Mouse (Mus musculus) embryonic facial prominence, embryonic 10.5 days (tissue): Measurements from ENCODE around the gene Nfyc. TPM values are rescaled to one million over a fixed set of nuclear protein-coding genes. Genes with fewer than 3 reads are reported as not detected.

Experiments
- DNase-seq: peaks from one replicate; pipeline ENCODE4 v3.0.0-alpha.2; 2017; ENCODE audit warnings: low spot score
- H3K27ac ChIP-seq: fragments of 300-500 bp; sonication (generic); replicated peaks from 2 replicates; pipeline ENCODE4 v1.5.1; 2016; ENCODE audit warnings: mild to moderate bottlenecking
- H3K27me3 ChIP-seq: fragments of 300-500 bp; sonication (generic); replicated peaks from 2 replicates; pipeline ENCODE4 v1.6.1; 2016; ENCODE audit warnings: low read depth, mild to moderate bottlenecking; ENCODE audit not compliant: poor library complexity, severe bottlenecking
- H3K36me3 ChIP-seq: fragments of 300-500 bp; sonication (generic); replicated peaks from 2 replicates; pipeline ENCODE4 v1.6.1; 2016; ENCODE audit warnings: mild to moderate bottlenecking, moderate library complexity
- H3K4me1 ChIP-seq: fragments of 300-500 bp; sonication (generic); 2 replicates; pipeline ENCODE4 v1.6.1; 2016
- H3K4me3 ChIP-seq: fragments of 300-500 bp; sonication (generic); 2 replicates; pipeline ENCODE4 v1.5.1; 2016; ENCODE audit warnings: mild to moderate bottlenecking, moderate library complexity
- H3K9me3 ChIP-seq: fragments of 300-500 bp; sonication (generic); 2 replicates; pipeline ENCODE4 v1.6.1; 2016; ENCODE audit warnings: mild to moderate bottlenecking
- WGBS: fragments of 180-500 bp; shearing (Covaris S2); methylation state at CpG from one replicate; pipeline ENCODE4 v1.1.7; 2016; 5-methylcytosine and 5-hydroxymethylcytosine counted together
- microRNA counts: library from miRNA; unstranded; fragments of <30 nt; microRNA quantifications from one replicate; lab custom pipeline; 2017
- microRNA-seq: library from miRNA; unstranded; fragments of <30 nt; microRNA quantifications from one replicate; pipeline ENCODE4, GENCODE M21; 2017
- polyA plus RNA-seq: library from polyadenylated mRNA; unstranded; fragments of >200 nt; fragmentation: Nextera tagmentation; extraction: Ambion mirVana; gene quantifications from 2 replicates; pipeline ENCODE4 v1.2.1, GENCODE M21; 2016

The Nfyc gene
- polyA plus RNA-seq, 1 experiment from 2014 or later, result 126 TPM

DNA sequence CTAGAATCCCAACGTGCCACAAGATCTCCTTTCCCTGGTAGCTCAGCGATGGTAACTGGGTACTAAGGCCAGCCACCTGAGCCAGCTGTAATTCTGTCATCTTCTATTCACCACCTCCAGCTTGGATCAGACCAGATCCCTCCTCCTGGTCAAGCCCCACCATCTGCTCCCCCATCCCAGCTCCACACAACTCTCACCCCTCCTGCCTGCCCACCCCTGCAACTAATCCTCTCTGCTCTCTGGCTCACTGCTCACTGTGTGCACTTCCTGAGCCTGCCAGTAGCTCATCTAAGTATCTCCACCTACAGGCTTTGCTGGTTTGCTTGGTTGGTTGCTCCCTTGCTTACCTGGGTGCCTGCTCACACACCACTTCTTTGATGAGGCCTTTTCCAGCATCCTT is 109.8 kb downstream of the Nfyc start:
- Histone ChIP-seq H3K4me3 (no peak overlapping the region), H3K36me3 (no peaks in the 10 kb centered on the region), H3K9me3 (no peaks in the 10 kb centered on the region), H3K27me3 (peaks cover 25% of the 10 kb centered on the region), H3K4me1 (peaks cover 32% of the 10 kb centered on the region), H3K27ac (no peak overlapping the region)
- WGBS, result 68% methylated on average over 2 of the region's 2 CpGs
- no peak for DNase-seq

DNA sequence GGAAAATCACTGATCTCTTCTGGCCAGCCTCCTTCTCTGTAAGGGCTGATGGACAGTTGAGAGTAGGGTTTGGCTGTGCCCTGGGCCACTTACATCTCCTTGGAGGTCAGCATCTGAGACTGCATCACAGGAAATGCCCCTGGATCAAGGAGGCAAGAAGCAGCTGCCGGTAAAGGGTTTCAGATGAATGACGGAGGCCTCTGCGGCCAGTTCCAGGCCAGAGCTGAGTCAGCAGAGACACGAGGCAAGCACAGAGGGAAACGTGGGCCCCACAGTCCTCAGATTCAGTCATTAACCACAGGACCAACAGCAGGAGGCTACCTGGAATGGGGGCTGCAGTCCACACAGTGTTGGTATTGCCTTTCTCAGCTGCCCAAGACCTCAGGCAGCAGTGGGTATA is 112.2 kb downstream of the Nfyc start:
- 25% methylated on average over 5 of the region's 5 CpGs for WGBS
- H3K27ac ChIP-seq, result no peak overlapping the region
- no peaks in the 10 kb centered on the region for H3K9me3 ChIP-seq
- DNase-seq, result peak; percentile 59
- peaks cover 49% of the 10 kb centered on the region for H3K27me3 ChIP-seq
- H3K4me1 ChIP-seq, result peaks cover 35% of the 10 kb centered on the region
- H3K36me3 ChIP-seq, result no peaks in the 10 kb centered on the region
- no peak overlapping the region for H3K4me3 ChIP-seq

DNA sequence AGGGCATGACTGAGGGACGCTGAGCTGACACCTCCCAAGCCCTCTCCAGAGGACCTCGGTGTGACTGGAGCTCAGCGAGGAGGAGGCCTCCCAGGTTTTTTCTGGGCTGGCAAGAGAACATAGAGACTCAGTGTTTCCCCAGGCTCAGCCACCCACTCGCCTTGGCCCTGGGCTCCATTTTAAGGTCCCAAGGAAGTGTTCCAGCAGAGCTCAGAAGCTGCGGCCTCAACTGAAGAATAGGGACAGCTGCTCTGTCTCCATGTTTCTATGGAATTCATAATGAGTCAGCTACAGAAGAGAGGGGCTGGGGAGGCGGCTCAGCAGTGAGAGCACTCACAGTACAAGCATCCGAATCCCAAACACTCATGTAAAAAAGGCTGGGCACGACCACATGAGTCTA is 113.8 kb downstream of the Nfyc start:
- H3K36me3 ChIP-seq, result no peaks in the 10 kb centered on the region
- 71% methylated on average over 8 of the region's 8 CpGs for WGBS
- H3K27me3 ChIP-seq, result peaks cover 52% of the 10 kb centered on the region
- DNase-seq, result no peak
- H3K4me1 ChIP-seq, result peaks cover 35% of the 10 kb centered on the region
- H3K27ac ChIP-seq, result no peak overlapping the region
- H3K4me3 ChIP-seq, result no peak overlapping the region
- no peaks in the 10 kb centered on the region for H3K9me3 ChIP-seq

DNA sequence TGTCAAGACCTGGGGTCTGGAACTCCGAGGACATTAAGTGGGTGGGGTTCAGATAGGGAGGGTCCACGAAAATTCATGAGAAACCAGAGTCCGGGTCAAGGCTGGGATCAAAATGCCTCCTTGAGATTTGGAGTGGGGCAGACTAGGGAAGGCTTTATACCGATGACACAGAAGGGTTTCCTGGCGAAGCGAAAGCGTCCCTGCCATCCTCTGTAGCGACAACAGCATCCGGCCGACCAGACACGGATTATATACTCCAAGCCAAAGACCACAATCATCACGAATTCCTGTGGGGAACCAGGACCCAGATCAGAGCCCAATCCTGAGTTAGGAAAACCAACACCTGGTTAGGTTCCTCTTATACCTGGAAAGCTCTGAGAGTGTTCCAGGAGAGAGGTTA is 114.6 kb downstream of the Nfyc start:
- WGBS, result 17% methylated on average over 12 of the region's 12 CpGs
- Histone ChIP-seq H3K4me1 (peaks cover 33% of the 10 kb centered on the region), H3K36me3 (no peaks in the 10 kb centered on the region), H3K27me3 (peaks cover 52% of the 10 kb centered on the region), H3K4me3 (peak overlapping the region; percentile 60), H3K27ac (peak overlapping the region; percentile 81), H3K9me3 (no peaks in the 10 kb centered on the region)
- no peak for DNase-seq

DNA sequence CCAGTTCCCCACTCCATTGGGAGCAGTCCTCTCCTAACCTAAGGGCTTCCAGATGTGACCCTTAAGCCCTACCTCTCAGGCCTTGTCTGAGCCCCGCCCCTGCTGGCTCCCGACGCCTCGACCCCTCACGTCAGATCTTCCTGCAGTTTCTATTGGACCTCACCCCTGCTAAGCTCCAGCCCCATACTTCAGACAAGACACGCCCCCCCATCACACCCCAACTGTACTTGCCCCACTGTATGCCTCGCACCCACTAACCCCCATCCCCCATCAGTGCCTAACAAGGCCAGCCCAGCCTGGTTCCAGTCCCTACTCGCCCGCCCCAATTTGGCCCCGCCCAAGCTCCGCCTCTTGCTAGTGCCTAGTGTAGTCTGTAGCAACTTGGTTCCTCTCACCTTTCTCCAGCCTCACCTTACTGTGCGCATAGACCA is 115.2 kb downstream of the Nfyc start:
- H3K4me1 ChIP-seq, result peaks cover 33% of the 10 kb centered on the region
- H3K27me3 ChIP-seq, result peaks cover 52% of the 10 kb centered on the region
- H3K4me3 ChIP-seq, result peak overlapping the region; percentile 60
- WGBS, result under 1% methylated on average over 12 of the region's 12 CpGs
- H3K9me3 ChIP-seq, result no peaks in the 10 kb centered on the region
- no peaks in the 10 kb centered on the region for H3K36me3 ChIP-seq
- DNase-seq, result peak; percentile 87
- H3K27ac ChIP-seq, result peak overlapping the region; percentile 81

DNA sequence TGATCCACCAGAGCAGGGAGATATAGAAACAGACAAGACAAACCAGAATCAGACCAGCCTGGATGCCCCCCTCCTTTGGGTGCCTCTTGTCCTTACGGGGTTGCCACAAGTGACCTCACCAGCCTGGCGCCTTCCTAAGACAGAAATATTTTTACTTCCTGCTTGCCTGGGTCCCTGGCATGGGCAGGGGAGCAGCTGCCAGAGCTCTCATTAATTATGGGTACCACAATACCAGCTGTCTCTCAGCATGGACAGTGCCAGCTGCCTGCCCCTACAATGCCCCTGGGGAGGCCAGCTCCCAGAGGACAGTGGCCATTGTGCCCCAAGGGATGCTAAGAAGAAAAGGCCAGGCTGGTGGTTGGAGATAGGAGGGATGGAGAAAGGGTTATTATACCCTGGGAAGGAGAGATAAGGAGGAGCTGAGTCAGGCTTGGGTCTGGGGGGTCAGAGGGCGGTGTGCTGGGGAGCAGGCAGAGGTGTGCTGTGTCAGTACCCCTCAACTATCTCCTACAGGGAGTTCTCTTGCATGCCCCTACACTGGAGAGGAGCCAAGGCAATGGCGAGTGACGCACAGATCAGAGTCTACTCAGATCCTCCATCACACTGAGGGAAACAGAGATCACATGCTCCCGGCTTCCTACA is 117.4 kb downstream of the Nfyc start:
- peaks cover 31% of the 10 kb centered on the region for H3K4me1 ChIP-seq
- 87% methylated on average over 6 of the region's 6 CpGs for WGBS
- no peak overlapping the region for H3K4me3 ChIP-seq
- H3K27me3 ChIP-seq, result peaks cover 55% of the 10 kb centered on the region
- no peaks in the 10 kb centered on the region for H3K36me3 ChIP-seq
- H3K9me3 ChIP-seq, result no peaks in the 10 kb centered on the region
- DNase-seq, result no peak
- no peak overlapping the region for H3K27ac ChIP-seq

DNA sequence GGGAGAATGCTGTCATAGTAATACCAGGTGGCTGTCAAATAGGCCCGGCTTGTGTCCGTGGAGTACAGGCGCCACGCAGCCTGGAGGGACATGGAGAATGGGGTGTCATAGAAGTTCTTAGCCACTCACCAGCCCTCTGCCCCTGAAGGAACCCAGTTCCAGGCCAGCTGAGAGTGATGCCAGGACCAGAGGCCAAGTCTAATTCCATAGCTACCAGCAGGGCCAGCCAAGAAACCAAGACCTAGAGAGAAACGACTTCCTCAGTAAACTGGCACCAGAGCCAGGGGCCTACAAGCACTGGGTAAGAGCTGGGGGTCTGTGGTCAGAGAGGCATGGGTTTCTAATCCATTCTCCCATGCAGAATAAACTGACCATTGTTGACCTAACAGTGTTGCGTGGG is 118.4 kb downstream of the Nfyc start:
- peaks cover 53% of the 10 kb centered on the region for H3K27me3 ChIP-seq
- H3K36me3 ChIP-seq, result no peaks in the 10 kb centered on the region
- 93% methylated on average over 6 of the region's 6 CpGs for WGBS
- no peak overlapping the region for H3K4me3 ChIP-seq
- no peak overlapping the region for H3K27ac ChIP-seq
- no peaks in the 10 kb centered on the region for H3K9me3 ChIP-seq
- DNase-seq, result no peak
- peaks cover 35% of the 10 kb centered on the region for H3K4me1 ChIP-seq

DNA sequence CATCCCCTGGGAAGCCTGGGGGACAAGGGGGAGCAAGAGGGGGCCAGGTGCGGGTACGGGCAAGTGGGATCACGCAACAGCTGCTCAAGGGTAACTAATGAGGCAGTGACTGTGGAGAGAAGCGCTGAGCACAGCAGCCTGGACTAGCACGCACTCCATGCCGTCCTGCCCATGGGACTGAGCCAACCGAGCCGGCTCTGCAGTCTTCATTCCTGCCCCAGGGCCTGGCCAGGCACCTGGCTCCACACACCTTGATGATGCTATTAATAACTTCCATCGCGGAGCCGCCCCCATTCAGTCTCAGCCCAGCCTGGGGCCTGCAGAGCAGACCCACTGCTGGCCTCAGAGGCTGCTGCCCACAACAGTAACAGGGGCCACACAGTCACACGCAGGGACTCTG is 119.1 kb downstream of the Nfyc start:
- Histone ChIP-seq H3K9me3 (no peaks in the 10 kb centered on the region), H3K36me3 (no peaks in the 10 kb centered on the region), H3K4me3 (no peak overlapping the region), H3K27ac (no peak overlapping the region), H3K27me3 (peaks cover 47% of the 10 kb centered on the region), H3K4me1 (peaks cover 37% of the 10 kb centered on the region)
- DNase-seq, result no peak
- WGBS, result 81% methylated on average over 12 of the region's 12 CpGs

MicroRNAs encoded within 50 kb of the gene (microRNA counts, 519-probe panel; counts per million panel counts)
- 1,554 counts per million, percentile 58 among the panel's probes with 10 or more counts for microRNA mmu-miR-30e (lab: Ali Mortazavi, UCI)

Small RNA genes within 50 kb of the gene (microRNA-seq; reads per million reads assigned to microRNA genes)
- gene Gm23936, result not detected
- gene Mir30c-1, result 133 reads per million, percentile 52 among the genes with 10 or more reads in this experiment
- gene Mir30e, result not detected
- not detected for gene Mir30f

Other genes with a start within 250 kb of the Nfyc start
- gene Gm8439, start 242.8 kb downstream of the Nfyc start, polyA plus RNA-seq, result not detected in 2 replicates
- gene Cited4, start 165.0 kb downstream of the Nfyc start, polyA plus RNA-seq, result 9.9 and 10.3 TPM in 2 replicates
- gene Kcnq4, start 83.0 kb downstream of the Nfyc start, polyA plus RNA-seq, result 4.2 and 5.6 TPM in 2 replicates
- gene Rims3, start 23.2 kb upstream of the Nfyc start, polyA plus RNA-seq, result 1.8 and 2.4 TPM in 2 replicates
- 36.0 and 41.5 TPM in 2 replicates for gene Exo5, start 93.4 kb upstream of the Nfyc start, polyA plus RNA-seq
- gene Zfp69, start 120.1 kb upstream of the Nfyc start, polyA plus RNA-seq, result 11.0 and 11.8 TPM in 2 replicates
- 14.0 and 14.3 TPM in 2 replicates for gene Smap2, start 185.7 kb upstream of the Nfyc start, polyA plus RNA-seq
- 5.1 and 6.0 TPM in 2 replicates for gene Col9a2, start 207.8 kb upstream of the Nfyc start, polyA plus RNA-seq